Comparison of ENCODE assay signal across 8 mouse cellular contexts in genomic region chr7:73740111-73741035, GRCm38 (mm10). TPM values are rescaled to one million over a fixed set of nuclear protein-coding genes. Genes with fewer than 3 reads are reported as not detected.
DNase-seq lines count a peak whose midpoint lies in the region; ATAC-seq and TF ChIP-seq lines count a peak whose summit lies in the region.

Fam174b (plus strand) TSS chr7:73740302.

- no peak for TF ChIP-seq CTCF in G1E (IDR thresholded peaks at IDR 0.05; ENCODE audit: low read depth, low read length)

- H3K4me1 ChIP-seq in G1E (ENCODE audit: insufficient read depth, low read depth, low read length), result no peaks in the 10 kb centered on the region
- no peaks in the 10 kb centered on the region for H3K4me1 ChIP-seq in brown adipose tissue, adult 24 weeks (ENCODE audit: control insufficient read depth, insufficient read depth, insufficient read length, low read length)
- peaks cover 10% of the 10 kb centered on the region; the same call in 1 of the 2 replicates for H3K4me1 ChIP-seq in intestine, embryonic 14.5 days (replicated peaks; ENCODE audit: control insufficient read depth, insufficient read depth, low read length)

- H3K4me3 ChIP-seq in G1E (ENCODE audit: low read depth, low read length), result peak within 1 kb of the TSS; percentile 23; the same call in 1 of the 2 replicates
- H3K4me3 ChIP-seq in brown adipose tissue, adult 24 weeks (ENCODE audit: insufficient read depth, low read depth, low read length), result peak within 1 kb of the TSS; percentile 36
- H3K4me3 ChIP-seq in intestine, embryonic 14.5 days (ENCODE audit: low read depth, low read length), result peak within 1 kb of the TSS; percentile 67

- WGBS in intestine, embryonic 14.5 days, result under 1% methylated on average over 93 of the region's 94 CpGs

- DNase-seq in G1E (ENCODE audit: low spot score), result no peak
- DNase-seq in gastrocnemius, postnatal 14 days, result peak; percentile 48
- DNase-seq in intestine, embryonic 14.5 days (ENCODE audit: low spot score), result peak; percentile 85
- peak; percentile 46 to 77 for DNase-seq in left cerebral cortex, postnatal 10 days (ENCODE audit: extremely low spot score in 1 of 2, low spot score in 2 of 2)
- DNase-seq in right cerebral cortex, postnatal 36 days (ENCODE audit: low spot score in 2 of 2), result peak; percentile 62 to 68
- DNase-seq in c-Kit-positive CD71-positive TER-119-positive erythroid progenitor cells, embryonic 14.5 days (ENCODE audit: low spot score), result no peak

- peak within 1 kb of the TSS; percentile 59 for H3K9ac ChIP-seq in intestine, embryonic 14.5 days (ENCODE audit: low read length)

- no peak for ATAC-seq in G1E (ENCODE audit: extremely low read depth, insufficient number of reproducible peaks, low FRiP score, poor library complexity, severe bottlenecking)
- peak; percentile 87 for ATAC-seq in intestine, embryonic 14.5 days (replicated peaks; ENCODE audit: low FRiP score, low TSS enrichment, low read depth)
- peak; percentile 45; the same call in 1 of the 2 replicates for ATAC-seq in megakaryocyte, adult 5-6 weeks (ENCODE audit: poor library complexity, severe bottlenecking)

- H3K27me3 ChIP-seq in G1E (ENCODE audit: insufficient read depth, low read length), result peaks cover 4% of the 10 kb centered on the region; the same call in 1 of the 2 replicates
- H3K27me3 ChIP-seq in intestine, embryonic 14.5 days (replicated peaks; ENCODE audit: control insufficient read depth, insufficient read depth, low read length), result no peaks in the 10 kb centered on the region

- no peak within 1 kb of the TSS for H3K27ac ChIP-seq in brown adipose tissue, adult 24 weeks (replicated peaks; ENCODE audit: low read depth, low read length)
- 0 out of 2 replicates have a peak within 1 kb of the TSS, but pooled peaks have one; percentile 14 for H3K27ac ChIP-seq in intestine, embryonic 14.5 days (ENCODE audit: low read depth)

- H3K36me3 ChIP-seq in G1E (replicated peaks), result no peaks in the 10 kb centered on the region
- no peaks in the 10 kb centered on the region for H3K36me3 ChIP-seq in intestine, embryonic 14.5 days (ENCODE audit: control insufficient read depth, insufficient read depth, low read length)

- H3K4me2 ChIP-seq in intestine, embryonic 14.5 days (ENCODE audit: low read length), result peak within 1 kb of the TSS; percentile 100

- peaks cover 6% of the 10 kb centered on the region for H3K9me3 ChIP-seq in G1E (replicated peaks)
- no peaks in the 10 kb centered on the region for H3K9me3 ChIP-seq in intestine, embryonic 14.5 days (ENCODE audit: control insufficient read depth, low read length)

- intact Hi-C loops in gastrocnemius, postnatal 14 days (cut with DNase I; ENCODE audit: low total_unique reads), result no loop called here
- intact Hi-C loops in left cerebral cortex, postnatal 10 days (cut with DNase I), result loop anchor here (10.0 kb wide), 1 partner anchor 614 kb away; no protein-coding TSS in a partner anchor

RNA-seq across cellular contexts. Expression of gene Fam174b, which starts in this region (rescaled TPM):
- total RNA-seq in G1E (2014; fragmentation: Nextera tagmentation), result not detected in 2 replicates
- 0.93 and 1.5 TPM in 2 replicates for total RNA-seq in G1E (2017)
- polyA plus RNA-seq in G1E (2012), result 0.02 TPM in 1 of 2 replicates, not detected in the other
- polyA plus RNA-seq in brown adipose tissue, adult 24 weeks (2012; ENCODE audit: insufficient read depth, insufficient read length, missing spikeins), result 0.83 and 1.1 TPM in 2 replicates
- 1 to 10 TPM; 2.4 to 3.0 TPM for total RNA-seq in gastrocnemius, postnatal 14 days (2021)
- polyA plus RNA-seq in intestine, embryonic 14.5 days (2014; fragmentation: Nextera tagmentation; extraction: Ambion mirVana), result 27.2 and 30.0 TPM in 2 replicates
- total RNA-seq in left cerebral cortex, postnatal 10 days (2021), result 10 to 100 TPM; 38.3 to 39.6 TPM
- total RNA-seq in megakaryocyte, adult 5-6 weeks (2015), result 1.4 and 1.9 TPM in 2 replicates
- 2.9 and 8.1 TPM in 2 replicates for total RNA-seq in megakaryocyte, adult 5-6 weeks (2017)

Comparison
In these comparisons a context has a peak if more than half of its experiments do, and no peak if none do; other contexts are left out.
1. RNA of gene Fam174b (total RNA-seq): 38.3 to 39.6 TPM in left cerebral cortex, postnatal 10 days; 2.4 to 3.0 TPM in gastrocnemius, postnatal 14 days, 1.4 to 8.1 TPM in megakaryocyte, adult 5-6 weeks and 0.93 to 1.5 TPM in G1E; every median in the first group is over 4 times any median in the second.
2. RNA of gene Fam174b (polyA plus RNA-seq): 27.2 to 30.0 TPM in intestine, embryonic 14.5 days; 0.83 to 1.1 TPM in brown adipose tissue, adult 24 weeks and 0.02 TPM in G1E; every median in the first group is over 10 times any median in the second.
3. DNase-seq: peak in gastrocnemius, postnatal 14 days (single experiment), intestine, embryonic 14.5 days (single experiment), left cerebral cortex, postnatal 10 days (2 of 2) and right cerebral cortex, postnatal 36 days (2 of 2); none in G1E (single experiment) and c-Kit-positive CD71-positive TER-119-positive erythroid progenitor cells, embryonic 14.5 days (single experiment).
4. Peak in every context shown above with its lines, with median percentiles within 50 percentile points of each other: H3K4me3 ChIP-seq.